Mouse (Mus musculus) 3T3-L1 (cell line): ENCODE results near the gene Psg27.
"Not testable (repeated sequence)": the region's sequence is repeated elsewhere in the genome, so short reads cannot be mapped to it uniquely, and the experiment has no call there.

Experiments
- DNase-seq: peaks from one replicate; pipeline ENCODE4 v3.0.0-alpha.2; 2015; ENCODE audit warnings: low read depth, low spot score

Psg27 gene

GRCm38 (mm10) chr7:18567205-18567604 lies at the start of gene Psg27:
Gene Psg27, minus strand, starts transcription at chr7:18567305.
- no peak for DNase-seq

- not testable (repeated sequence) for DNase-seq
Observed at GRCm38 (mm10) chr7:18616401-18616800, 49.3 kb upstream of the Psg27 start, which contains the start of gene Psg23. Gene Psg23, minus strand, starts transcription at chr7:18616501.

- DNase-seq, result no peak
Observed at GRCm38 (mm10) chr7:18559850-18560249, 7.3 kb downstream of the Psg27 start.

- DNase-seq, result not testable (repeated sequence)
Observed at GRCm38 (mm10) chr7:18555751-18556150, 11.4 kb downstream of the Psg27 start.

- DNase-seq, result no peak
Observed at GRCm38 (mm10) chr7:18533420-18533819, 33.7 kb downstream of the Psg27 start.

- DNase-seq, result no peak
Observed at GRCm38 (mm10) chr7:18532169-18532568, 34.9 kb downstream of the Psg27 start, which contains the start of gene Psg25. Gene Psg25, minus strand, starts transcription at chr7:18532269.

GRCm38 (mm10) chr7:18524668-18525067 lies 42.4 kb downstream of the Psg27 start:
- DNase-seq, result no peak

GRCm38 (mm10) chr7:18512848-18513247 lies 54.3 kb downstream of the Psg27 start:
- not testable (repeated sequence) for DNase-seq

- not testable (repeated sequence) for DNase-seq
Observed at GRCm38 (mm10) chr7:18512417-18512816, 54.7 kb downstream of the Psg27 start.

- DNase-seq, result peak; percentile 1
Observed at GRCm38 (mm10) chr7:18511479-18511878, 55.6 kb downstream of the Psg27 start.
